Mouse (Mus musculus): ENCODE measurements around the gene Gxylt2.

- TF ChIP-seq CTCF (IDR thresholded peaks at IDR 0.05; ENCODE audit: low read depth) (no peak), EP300 (IDR thresholded peaks at IDR 0.05; ENCODE audit: low read depth) (no peak)
Measured at GRCm38 (mm10) chr6:100716817-100717216, 12.3 kb downstream of the Gxylt2 start.
